Mouse (Mus musculus): Measurements from ENCODE around the gene Ppp4c.

The Ppp4c gene

DNA sequence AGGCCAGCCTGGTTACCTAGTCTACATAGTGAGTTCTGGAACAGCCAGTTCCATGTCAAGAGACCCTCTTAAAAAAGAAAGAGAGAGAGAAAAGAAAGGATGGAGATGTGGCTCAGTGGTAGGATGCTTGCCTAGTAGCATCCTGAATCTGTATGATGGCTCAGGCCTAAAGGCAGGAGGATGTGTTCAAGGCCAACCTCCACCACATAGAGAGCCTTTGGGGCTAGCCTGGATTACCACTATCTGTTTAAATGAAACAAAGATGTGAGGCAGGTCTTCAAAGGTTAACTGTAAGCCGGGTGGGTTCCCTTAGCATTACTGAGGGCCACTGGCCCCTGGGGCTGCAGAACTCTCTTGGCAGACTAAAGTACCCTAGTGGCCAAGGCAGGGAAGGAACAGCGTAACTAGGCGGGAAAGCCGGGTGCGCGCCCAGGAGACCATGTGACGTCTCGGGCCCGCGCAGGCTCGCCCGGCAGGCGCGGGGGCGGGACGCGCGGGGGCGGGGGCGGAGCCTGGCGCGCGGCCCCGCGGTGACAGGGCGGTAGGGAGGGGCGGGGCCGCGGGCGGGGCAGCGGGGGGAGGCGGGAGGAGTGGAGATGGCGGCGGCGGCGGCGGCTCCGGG, 33.1 kb downstream of the Ppp4c start, which contains the start of gene Mapk3:
Mapk3 (plus strand) TSS at position 552 of the 622 bp plus-strand sequence.
- 0 out of 2 replicates have a peak, but pooled peaks have one; percentile 26 for ATAC-seq (ENCODE audit: low TSS enrichment)

DNA sequence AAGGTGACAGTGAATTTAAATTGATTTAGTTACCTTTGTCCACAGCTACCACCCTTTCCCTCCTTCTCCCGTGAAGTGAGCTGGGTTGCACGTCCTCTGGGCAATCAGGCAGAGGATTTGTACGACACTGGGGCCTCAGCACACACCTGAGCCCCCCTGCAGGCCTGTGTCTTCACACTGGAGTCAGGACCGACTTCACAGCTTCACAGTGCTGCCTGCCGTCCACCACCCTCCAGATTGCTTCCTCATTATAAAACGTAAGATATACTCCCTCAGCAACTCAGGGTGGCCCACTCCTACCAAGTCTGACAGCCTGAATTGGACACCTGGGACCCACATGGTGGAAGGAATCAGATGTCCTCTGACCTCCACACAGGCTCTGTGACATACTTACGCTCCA, 33.8 kb downstream of the Ppp4c start:
- no peak for ATAC-seq (ENCODE audit: low TSS enrichment)

DNA sequence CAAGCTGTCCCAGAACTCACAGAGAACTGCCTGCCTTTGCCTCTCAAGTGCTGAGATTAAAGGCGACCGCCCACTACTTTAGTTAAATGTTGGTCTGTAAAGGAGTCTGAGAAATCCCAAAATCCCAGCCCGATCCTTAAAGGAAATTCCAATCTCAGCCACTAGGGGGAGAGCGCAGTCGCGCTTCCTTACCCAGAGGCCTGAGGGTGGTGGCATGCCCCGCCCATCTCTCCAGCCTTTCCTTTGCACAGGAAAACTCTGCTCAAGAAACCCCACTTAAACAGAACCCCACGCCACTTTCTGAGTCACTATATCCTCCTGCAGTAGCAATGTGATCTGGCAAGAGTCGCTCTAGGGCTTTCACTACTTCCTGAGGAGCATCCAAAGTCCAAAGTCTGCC, 37.4 kb downstream of the Ppp4c start:
- ATAC-seq (ENCODE audit: low TSS enrichment) = peak; percentile 75

DNA sequence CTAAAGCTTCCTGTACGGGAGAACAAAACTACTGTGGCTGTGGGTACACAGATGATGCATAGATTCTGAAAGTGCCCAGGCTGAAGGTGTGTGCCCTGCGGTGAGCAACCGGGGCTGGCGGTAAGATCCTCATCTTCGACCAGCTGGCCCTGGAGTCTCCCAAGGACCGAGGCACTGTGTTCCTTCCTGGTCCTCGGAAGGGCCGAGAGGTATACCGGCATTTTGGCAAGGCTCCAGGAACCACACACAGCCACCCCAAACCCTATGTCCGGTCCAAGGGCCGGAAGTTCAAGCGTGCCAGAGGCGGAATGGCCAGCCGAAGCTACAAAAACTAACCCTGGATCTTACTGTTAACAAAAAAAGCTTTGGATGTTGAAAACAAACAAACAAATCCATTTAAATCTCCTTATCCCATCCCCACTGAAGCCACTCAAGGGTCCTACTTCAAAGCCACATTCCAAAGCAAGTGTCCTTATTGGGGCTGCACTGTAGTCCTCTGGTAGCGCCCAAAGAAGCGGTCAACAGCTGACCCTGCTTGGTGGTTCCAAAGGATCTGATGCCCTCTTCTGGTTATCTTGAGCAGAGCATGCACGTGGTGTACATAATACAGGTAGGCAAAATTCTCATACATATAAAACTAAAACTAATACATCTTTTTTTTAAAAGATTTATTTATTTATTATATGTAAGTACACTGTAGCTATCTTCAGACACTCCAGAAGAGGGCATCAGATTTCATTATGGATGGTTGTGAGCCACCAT, 42.5 kb downstream of the Ppp4c start:
- no peak for ATAC-seq (ENCODE audit: low TSS enrichment)

DNA sequence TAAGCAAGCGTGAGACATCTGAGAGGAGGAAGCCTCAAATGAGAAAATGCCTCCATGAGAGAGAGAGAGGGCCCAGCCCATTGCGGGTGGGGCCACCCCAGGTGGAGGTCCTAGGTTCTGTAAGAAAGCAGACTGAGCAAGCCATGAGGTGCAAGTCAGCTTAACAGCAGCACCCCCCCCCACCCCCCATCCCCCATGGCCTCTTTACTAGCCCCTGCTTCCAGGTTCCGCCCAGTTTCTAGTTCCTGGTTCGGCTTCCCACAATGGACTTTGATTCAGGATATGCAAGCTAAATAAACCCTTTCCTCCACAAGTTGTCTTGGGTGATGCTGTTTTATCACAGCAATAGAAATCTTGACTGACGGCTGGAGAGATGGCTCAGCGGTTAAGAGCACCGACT, 43.5 kb downstream of the Ppp4c start:
- no peak for ATAC-seq (ENCODE audit: low TSS enrichment)

DNA sequence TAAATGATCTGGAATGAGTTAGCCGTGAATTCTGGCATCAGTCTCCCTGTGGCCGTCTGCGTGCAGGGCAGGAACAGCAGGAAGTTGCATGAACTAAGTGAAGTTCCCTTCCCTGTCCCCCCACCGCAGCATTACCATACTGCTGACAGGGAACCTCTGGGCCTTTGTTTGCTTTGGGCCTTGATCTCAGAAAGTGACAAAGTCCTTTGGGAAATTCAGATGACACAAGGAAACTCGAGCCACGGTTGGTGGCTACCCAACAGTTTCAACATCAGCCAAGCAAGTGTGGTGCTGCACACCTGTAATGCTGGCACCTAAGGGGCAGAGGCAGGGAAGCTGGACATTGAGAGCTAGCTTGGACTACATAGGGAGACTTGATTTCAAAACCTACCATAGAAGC, 45.5 kb downstream of the Ppp4c start:
- ATAC-seq (ENCODE audit: low TSS enrichment) = no peak; the same call in 1 of the 2 replicates

DNA sequence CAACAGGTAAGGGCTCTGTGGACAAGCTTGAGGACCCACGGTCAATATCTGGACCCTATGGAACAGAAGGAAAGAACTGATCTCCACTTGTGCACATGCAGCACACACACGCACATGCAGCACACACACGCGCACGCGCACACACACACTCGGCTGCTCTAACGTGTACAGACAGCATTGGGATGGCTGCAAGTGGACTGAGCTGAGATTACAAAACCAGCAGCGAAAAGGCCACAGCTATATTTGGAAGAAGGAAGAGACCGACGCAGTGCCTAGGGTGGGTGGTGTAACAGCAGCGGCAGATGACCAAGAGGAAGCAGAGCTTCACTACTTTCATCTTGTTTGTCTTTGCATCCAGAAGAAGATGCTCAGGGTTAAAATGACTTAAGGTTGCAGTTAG, 46.2 kb downstream of the Ppp4c start:
- ATAC-seq (ENCODE audit: low TSS enrichment) = peak; percentile 44; the same call in 1 of the 2 replicates

DNA sequence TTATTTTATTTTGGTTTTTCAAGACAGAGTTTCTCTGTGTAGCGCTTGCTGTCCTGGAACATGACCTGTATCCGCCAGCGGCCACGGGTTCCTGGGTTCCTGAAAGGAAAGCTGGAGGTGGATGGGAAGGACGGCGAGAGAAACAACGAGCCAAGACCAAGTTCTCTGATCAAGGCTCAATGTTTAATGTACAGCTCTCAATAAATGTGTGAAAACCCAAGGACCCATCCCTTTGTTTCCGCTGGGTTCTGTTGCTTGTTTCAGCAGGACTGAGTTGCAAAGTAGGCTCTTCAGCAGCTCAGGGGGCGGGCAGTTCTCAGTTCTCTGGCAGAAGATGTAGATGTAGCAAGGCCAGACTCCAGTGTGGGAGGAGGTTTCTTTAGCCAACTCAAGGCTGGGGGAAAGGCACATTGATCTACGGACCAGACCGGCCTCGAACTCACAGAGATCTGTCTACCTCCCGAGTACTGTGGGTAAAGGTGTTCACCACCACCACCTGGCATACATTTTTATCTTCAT, 50.3 kb downstream of the Ppp4c start:
- ATAC-seq (ENCODE audit: low TSS enrichment) = no peak

DNA sequence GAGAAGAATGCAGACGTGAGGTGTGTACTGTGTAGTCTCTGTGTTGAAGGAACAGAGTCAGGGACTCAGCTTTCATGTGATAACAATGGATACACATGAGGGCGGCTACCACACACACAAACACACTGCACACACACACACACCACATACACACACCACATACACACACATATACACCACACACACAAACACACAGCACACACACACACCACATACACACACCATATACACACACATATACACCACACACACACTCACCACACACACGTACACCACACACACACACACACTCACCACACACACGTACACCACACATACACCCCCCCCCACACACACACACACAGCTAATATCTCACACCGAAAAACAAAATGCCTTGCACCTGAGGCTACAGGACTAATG, 50.8 kb downstream of the Ppp4c start:
- no peak for ATAC-seq (ENCODE audit: low TSS enrichment)

DNA sequence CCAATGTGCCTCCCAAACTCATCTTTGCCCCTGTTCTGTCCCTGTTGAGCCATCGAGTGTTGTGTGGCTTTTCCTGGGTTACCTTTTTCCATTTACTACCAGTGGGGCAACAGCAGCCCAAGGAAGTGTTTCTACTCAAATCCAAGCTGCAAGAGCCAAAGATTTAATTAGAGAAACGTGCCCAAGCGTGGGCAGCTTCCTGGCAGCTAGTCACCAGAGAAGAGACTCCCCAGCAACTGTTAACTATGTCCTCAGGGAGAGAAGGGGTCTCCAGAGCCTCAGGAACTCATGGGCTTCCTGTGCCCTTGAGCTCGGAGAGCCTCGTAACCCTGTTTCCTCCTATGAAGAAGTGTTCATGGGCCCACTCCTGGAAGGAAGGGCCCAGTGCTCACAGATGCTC, 51.3 kb downstream of the Ppp4c start:
- no peak for ATAC-seq (ENCODE audit: low TSS enrichment)

DNA sequence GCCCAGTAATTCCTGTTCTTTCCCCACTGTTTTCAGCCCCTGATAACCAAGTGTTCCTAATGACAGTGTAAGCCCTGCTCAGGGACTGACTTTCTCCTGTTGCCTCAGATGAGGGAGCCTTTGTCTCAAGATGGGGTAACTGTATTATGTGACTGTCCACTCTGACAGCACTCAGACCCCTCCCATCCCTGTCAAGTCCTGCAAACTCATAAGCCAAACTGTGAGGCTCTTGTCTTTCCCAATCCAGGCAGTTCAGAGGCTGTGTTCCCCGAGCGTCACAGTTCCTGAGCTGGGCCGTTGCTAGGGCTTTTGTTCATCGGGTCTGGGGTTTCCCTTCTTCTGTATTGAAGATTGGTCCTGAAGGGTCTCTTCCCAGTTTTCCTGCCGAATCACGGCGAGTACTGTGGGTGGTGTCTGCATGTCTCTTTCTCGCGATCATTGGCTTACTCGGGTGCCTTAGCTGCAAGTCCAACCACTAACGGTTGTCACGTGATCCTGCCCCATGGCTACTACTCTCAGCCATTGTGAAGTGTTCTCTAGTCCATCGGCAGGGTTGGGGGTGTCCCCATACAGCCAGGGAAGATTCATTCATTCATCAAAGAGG, 52.1 kb downstream of the Ppp4c start:
- no peak for ATAC-seq (ENCODE audit: low TSS enrichment)

DNA sequence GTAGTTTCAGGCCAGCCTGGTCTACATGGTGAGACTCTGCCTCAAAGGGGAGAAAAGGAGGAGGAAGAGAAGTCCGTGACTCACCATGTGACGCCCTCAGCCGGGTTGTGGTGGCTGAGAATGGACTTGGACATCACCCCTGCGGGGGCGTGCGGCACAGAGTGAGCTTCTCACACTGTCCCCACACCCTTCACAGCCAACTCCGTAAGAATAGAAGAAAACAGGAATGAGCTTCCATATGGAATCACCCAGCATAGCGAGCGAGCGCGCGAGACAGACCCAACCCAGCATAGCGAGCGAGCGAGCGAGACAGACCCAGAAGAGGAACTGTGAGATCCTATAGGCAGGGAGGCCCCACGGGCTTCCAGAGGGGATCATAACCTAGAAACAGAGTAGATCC, 52.7 kb downstream of the Ppp4c start:
- ATAC-seq (ENCODE audit: low TSS enrichment) = peak; percentile 93

DNA sequence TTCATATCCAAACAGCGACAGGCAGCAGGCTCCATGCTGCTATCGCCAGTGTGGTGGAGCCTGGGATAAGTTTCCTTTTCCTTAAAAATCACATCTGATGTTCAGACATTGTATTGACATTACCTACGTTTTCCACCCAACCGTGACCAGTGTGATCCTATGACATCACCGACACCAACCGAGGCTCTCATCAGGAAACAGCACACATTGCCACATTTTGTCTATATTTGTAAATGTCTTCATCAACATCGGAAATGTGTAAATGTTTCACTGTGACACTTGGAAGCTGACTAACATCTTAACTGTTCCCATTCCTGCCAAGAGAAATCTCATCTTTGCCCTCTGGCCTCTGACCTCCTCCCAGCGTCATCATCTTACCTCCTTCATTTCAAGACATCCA, 56.2 kb downstream of the Ppp4c start:
- no peak for ATAC-seq (ENCODE audit: low TSS enrichment)
